Mouse (Mus musculus) megakaryocyte, embryonic 14.5 days (primary cell): ENCODE results near the gene Aff3.

ENCODE experiments used
- FLI1 ChIP-seq: IDR thresholded peaks from 2 replicates; pipeline ENCODE4 v1.6.1; 2012; ENCODE audit warnings: low read length, inconsistent platforms, mixed read lengths
- GATA1 ChIP-seq: IDR thresholded peaks from 3 replicates; pipeline ENCODE4 v1.6.1; 2012; ENCODE audit warnings: mixed read lengths, low read length, inconsistent platforms, borderline replicate concordance

GRCm38 (mm10) chr1:38139396-38139795, 525.4 kb downstream of the Aff3 start:
- no peak for TF ChIP-seq GATA1
- no peak for TF ChIP-seq FLI1
